Mouse (Mus musculus) liver, embryonic 14.5 days (tissue): ENCODE results near the gene Ccs. TPM values are rescaled to one million over a fixed set of nuclear protein-coding genes. Genes with fewer than 3 reads are reported as not detected.

Source experiments
- ATAC-seq: fragments of 200-750 bp; cut with Nextera tagmentation; 2 replicates; pipeline ENCODE4 v1.8.0; 2017; ENCODE audit warnings: moderate number of reproducible peaks, mild to moderate bottlenecking, moderate library complexity; ENCODE audit not compliant: insufficient read depth
- DNase-seq, 3 experiments: peaks; one replicate each; pipeline ENCODE4 v3.0.0-alpha.2; 2012 to 2013; ENCODE audit warnings: low read depth in 3 of 3, low spot score in 3 of 3
- H3K27ac ChIP-seq: fragments of 300-500 bp; sonication (generic); 2 replicates; pipeline ENCODE4 v1.5.1; 2014; ENCODE audit warnings: moderate library complexity, mild to moderate bottlenecking, control low read depth, inconsistent platforms
- H3K27me3 ChIP-seq: fragments of 300-500 bp; sonication (generic); 2 replicates; pipeline ENCODE4 v1.6.1; 2014; ENCODE audit warnings: mild to moderate bottlenecking, low read length, moderate library complexity; ENCODE audit not compliant: control insufficient read depth, insufficient read depth
- H3K36me3 ChIP-seq: fragments of 300-500 bp; sonication (generic); replicated peaks from 2 replicates; pipeline ENCODE4 v1.6.1; 2014; ENCODE audit warnings: low read depth; ENCODE audit not compliant: control insufficient read depth, insufficient read depth
- H3K4me1 ChIP-seq, 2 experiments: fragments of 200-500 bp in 1 of 2; fragments of 300-500 bp in 1 of 2; sonication (generic) in 1 of 2; replicated peaks; 2 replicates each; pipeline ENCODE4 v1.6.1; 2012 to 2014; ENCODE audit warnings: antibody characterized with exemption in 1 of 2, inconsistent platforms in 1 of 2, low read length in 1 of 2; ENCODE audit not compliant: control insufficient read depth in 2 of 2, insufficient read depth in 2 of 2
- H3K4me2 ChIP-seq: fragments of 300-500 bp; sonication (generic); 2 replicates; pipeline ENCODE4 v1.6.1; 2014; ENCODE audit warnings: low read depth, mild to moderate bottlenecking, control low read depth, moderate library complexity
- H3K4me3 ChIP-seq, 2 experiments: fragments of 200-500 bp in 1 of 2; fragments of 300-500 bp in 1 of 2; sonication (generic) in 1 of 2; 2 replicates each; pipeline ENCODE4 v1.5.1; 2012 to 2014; ENCODE audit warnings: low read depth in 2 of 2, low read length in 2 of 2, mild to moderate bottlenecking in 2 of 2, control low read depth in 1 of 2, inconsistent platforms in 1 of 2, moderate library complexity in 1 of 2; ENCODE audit not compliant: insufficient read depth in 1 of 2
- H3K9ac ChIP-seq: fragments of 300-500 bp; sonication (generic); replicated peaks from 2 replicates; pipeline ENCODE4 v1.6.1; 2014; ENCODE audit warnings: mild to moderate bottlenecking, control low read depth, moderate library complexity
- H3K9me3 ChIP-seq: fragments of 300-500 bp; sonication (generic); 2 replicates; pipeline ENCODE4 v1.6.1; 2016; ENCODE audit warnings: low read length, mixed read lengths; ENCODE audit not compliant: control insufficient read depth
- CTCF ChIP-seq: IDR thresholded peaks from 2 replicates; pipeline ENCODE4 v1.5.1; 2016; ENCODE audit warnings: antibody characterized with exemption, low read depth, control low read depth
- EP300 ChIP-seq: IDR thresholded peaks from 2 replicates; pipeline ENCODE4 v1.6.1; 2016; ENCODE audit warnings: antibody characterized with exemption, low read depth
- WGBS: fragments of 180-500 bp; shearing (Covaris S2); extraction: QIAGEN DNeasy Blood & Tissue Kit; methylation state at CpG from one replicate; pipeline ENCODE4 v1.1.7; 2014; ENCODE audit not compliant: insufficient replicate concordance; 5-methylcytosine and 5-hydroxymethylcytosine counted together
- polyA plus RNA-seq, 2 experiments: library from polyadenylated mRNA; depleted of rRNA in 1 of 2; stranded (reverse) in 1 of 2; unstranded in 1 of 2; fragments of >200 nt; fragmentation: Nextera tagmentation in 1 of 2; extraction: Ambion mirVana in 1 of 2; gene quantifications; 2 replicates each; pipeline versions ENCODE4 v1.2.1 to v1.2.3; 2012 to 2014

Ccs gene
- polyA plus RNA-seq, 2 experiments, result 35.4 to 38.1 TPM

DNA sequence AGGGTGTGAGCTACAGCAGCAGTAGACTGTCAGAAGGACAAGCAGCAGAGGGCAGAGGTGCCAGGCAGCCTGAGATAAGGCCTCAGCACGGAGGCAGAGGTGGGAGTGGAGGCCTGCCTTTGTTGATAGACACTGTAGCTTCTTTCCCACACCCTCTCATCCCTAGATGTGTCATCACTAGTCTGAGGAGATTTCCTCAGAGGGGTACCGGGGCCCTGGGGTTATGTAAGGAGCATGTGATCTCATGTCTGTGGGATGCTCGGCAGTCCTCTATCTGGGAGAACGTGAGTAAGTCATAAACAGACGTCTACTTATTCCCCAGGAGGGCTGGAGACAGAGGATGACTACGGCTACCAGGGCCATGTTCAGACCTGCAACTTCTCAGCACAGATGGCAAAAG, 19.9 kb upstream of the Ccs start:
- peak overlapping the region; percentile 69 for H3K4me2 ChIP-seq
- WGBS, result 27% methylated on average over 6 of the region's 6 CpGs
- peak; percentile 98 for ATAC-seq
- TF ChIP-seq CTCF, result peak; percentile 64
- peak; percentile 93 for TF ChIP-seq EP300
- peak overlapping the region; percentile 69 for H3K9ac ChIP-seq
- no peaks in the 10 kb centered on the region for H3K36me3 ChIP-seq
- peak overlapping the region; percentile 51 to 53 for H3K4me3 ChIP-seq
- no peaks in the 10 kb centered on the region for H3K9me3 ChIP-seq
- peak overlapping the region; percentile 96 for H3K27ac ChIP-seq
- peaks cover 29% of the 10 kb centered on the region for H3K27me3 ChIP-seq
- peaks cover 27 to 31% of the 10 kb centered on the region in 2 experiments for H3K4me1 ChIP-seq
- DNase-seq, result peak; percentile 82 to 86 (median 85)

DNA sequence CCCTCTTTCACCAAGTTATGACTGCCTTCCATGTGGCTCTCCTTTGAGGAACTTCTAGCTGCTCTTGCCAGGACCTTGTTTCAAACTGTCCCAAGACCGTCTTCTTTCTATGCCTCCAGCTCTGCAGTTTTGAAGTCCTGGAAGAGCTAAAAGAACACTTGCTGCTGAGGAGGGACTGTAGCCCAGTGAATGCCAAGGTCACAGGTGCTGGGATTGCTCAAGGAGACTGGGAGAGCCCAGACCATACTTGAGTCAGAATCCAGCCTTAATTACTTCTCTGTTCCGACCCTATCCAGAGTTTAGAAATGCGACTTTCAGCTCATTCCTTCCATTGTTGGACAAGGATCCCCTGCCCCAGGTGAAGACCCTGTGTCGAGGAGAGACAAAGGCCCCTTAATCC, 16.8 kb upstream of the Ccs start:
- peak overlapping the region; percentile 96 for H3K4me2 ChIP-seq
- H3K4me1 ChIP-seq, result peaks cover 27 to 31% of the 10 kb centered on the region in 2 experiments
- no peaks in the 10 kb centered on the region for H3K36me3 ChIP-seq
- 65% methylated on average over 4 of the region's 4 CpGs for WGBS
- no peak for ATAC-seq
- H3K27ac ChIP-seq, result no peak overlapping the region
- no peak for DNase-seq
- TF ChIP-seq CTCF (no peak), EP300 (no peak)
- no peaks in the 10 kb centered on the region for H3K9me3 ChIP-seq
- peaks cover 34% of the 10 kb centered on the region for H3K27me3 ChIP-seq
- peak overlapping the region; percentile 52 to 56 for H3K4me3 ChIP-seq
- H3K9ac ChIP-seq, result peak overlapping the region; percentile 52

DNA sequence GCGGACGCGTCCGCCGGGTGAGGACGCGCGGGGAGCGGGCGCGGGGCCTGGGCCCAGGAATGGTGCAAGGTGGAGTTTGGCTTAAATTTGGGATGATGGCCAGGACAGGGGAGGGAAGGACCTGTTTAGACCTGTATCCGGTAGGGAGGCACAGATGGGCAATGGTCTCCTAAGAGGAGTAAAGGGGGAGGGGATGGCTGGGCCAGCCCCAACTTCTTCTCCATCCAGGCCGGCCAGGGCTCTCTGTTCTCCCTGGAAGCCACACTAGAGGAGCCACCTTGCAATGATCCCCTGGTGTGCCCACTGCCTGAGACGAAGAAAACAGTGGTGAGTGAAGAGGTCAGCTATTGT, 16.3 kb upstream of the Ccs start:
- Histone ChIP-seq H3K36me3 (no peaks in the 10 kb centered on the region), H3K4me1 (peaks cover 27 to 31% of the 10 kb centered on the region in 2 experiments), H3K4me2 (peak overlapping the region; percentile 96), H3K9ac (peak overlapping the region; percentile 52), H3K4me3 (peak overlapping the region; percentile 52 to 56), H3K9me3 (no peaks in the 10 kb centered on the region), H3K27me3 (peaks cover 34% of the 10 kb centered on the region), H3K27ac (no peak overlapping the region)
- no peak for ATAC-seq
- 6% methylated on average over 14 of the region's 14 CpGs for WGBS
- DNase-seq, result no peak
- TF ChIP-seq CTCF, result no peak
- TF ChIP-seq EP300, result no peak

DNA sequence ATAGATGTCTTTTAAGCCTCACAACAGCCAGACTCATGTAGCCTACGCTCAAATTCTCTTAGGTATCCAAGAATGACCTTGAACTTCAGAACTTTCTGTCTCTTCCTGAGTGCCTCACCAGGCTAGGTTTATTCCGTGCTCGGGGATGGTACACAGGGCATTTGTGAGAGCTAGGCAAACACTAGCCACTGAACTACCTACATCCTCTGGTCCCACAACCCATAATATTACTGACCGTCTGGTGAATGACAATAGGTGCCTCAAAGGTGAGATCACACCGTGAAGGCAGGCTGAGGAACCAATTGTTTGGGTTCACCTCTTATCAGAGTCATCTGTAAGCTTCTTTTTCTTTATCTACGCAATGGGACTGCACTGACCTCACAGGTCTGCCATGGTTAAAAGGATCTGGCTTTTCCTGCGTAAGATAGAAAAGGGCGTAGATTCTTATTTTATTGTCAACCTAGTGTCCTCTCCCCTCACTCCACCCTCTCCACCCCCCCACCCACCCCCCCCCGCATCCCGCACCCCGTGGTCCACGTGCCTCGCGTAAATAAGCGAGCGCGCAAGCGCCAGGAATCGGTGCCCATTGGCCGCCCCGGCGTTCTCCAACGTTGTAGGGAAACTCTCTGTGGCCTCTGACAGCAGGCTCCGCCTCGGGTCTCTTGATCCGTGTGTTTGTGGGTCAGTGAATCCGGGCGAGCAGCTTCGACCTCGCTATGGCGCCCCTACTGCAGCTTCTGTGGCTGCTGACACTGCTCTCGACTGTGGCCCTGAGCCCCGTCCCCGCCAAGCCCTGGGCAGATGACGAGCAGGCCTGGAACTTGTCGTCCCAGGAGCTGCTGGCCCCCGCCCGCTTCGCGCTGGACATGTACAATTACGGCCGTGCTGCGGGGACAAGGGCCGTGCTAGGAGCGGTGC, 15.7 kb upstream of the Ccs start, which contains the start of gene Ctsf:
Gene Ctsf, plus strand, starts transcription at position 579 of the 918 bp plus-strand sequence.
- Histone ChIP-seq H3K4me2 (peak within 1 kb of the TSS; percentile 96), H3K27ac (no peak within 1 kb of the TSS), H3K9ac (peak within 1 kb of the TSS; percentile 52), H3K4me1 (peaks cover 22 to 26% of the 10 kb centered on the region in 2 experiments), H3K9me3 (no peaks in the 10 kb centered on the region), H3K4me3 (peak within 1 kb of the TSS; percentile 52 to 56), H3K27me3 (peaks cover 34% of the 10 kb centered on the region), H3K36me3 (no peaks in the 10 kb centered on the region)
- 4% methylated on average over 45 of the region's 45 CpGs for WGBS
- DNase-seq (peak in 2 of 3 experiments; percentile 41 to 42), ATAC-seq (peak; percentile 9; the same call in 1 of the 2 replicates)
- TF ChIP-seq CTCF (no peak), EP300 (no peak)

DNA sequence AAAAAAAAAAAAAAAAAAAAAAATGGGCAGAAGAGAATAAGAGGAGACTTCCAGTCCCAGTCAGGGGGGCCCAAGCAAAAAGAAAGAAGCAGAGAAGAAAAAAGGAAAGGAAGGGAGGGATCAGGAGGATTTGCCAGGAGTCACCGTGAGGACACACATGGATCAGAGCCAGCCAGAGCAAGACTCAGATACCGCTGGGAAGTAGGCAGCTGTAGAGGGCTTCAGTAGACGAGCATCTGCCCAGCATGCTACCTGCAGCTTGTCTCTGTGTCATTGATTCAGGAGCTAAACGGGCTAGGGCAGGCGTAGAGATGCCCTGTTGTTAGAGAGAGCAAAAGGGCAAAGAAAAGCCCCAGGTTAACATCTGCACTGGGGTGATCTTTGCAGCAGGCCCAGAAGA, 11.1 kb upstream of the Ccs start:
- 47% methylated on average over 5 of the region's 5 CpGs for WGBS
- Histone ChIP-seq H3K4me1 (peaks cover 0 to 4% of the 10 kb centered on the region in 2 experiments; a peak in 2 of 4 replicates), H3K27ac (no peak overlapping the region)

More for the DNA sequence above, 11.1 kb upstream of the Ccs start:
- Histone ChIP-seq H3K9me3 (no peaks in the 10 kb centered on the region), H3K36me3 (no peaks in the 10 kb centered on the region), H3K4me3 (no peak overlapping the region), H3K4me2 (no peak overlapping the region), H3K9ac (no peak overlapping the region), H3K27me3 (peaks cover 25% of the 10 kb centered on the region)
- no peak for DNase-seq
- TF ChIP-seq CTCF (no peak), EP300 (no peak)
- no peak for ATAC-seq
